Mouse (Mus musculus) spleen, adult 2 months (tissue): ENCODE results near the gene Xkr7. TPM values are rescaled to one million over a fixed set of nuclear protein-coding genes. Genes with fewer than 3 reads are reported as not detected.

Experiments
- DNase-seq, 2 experiments: peaks; one replicate each; pipeline versions ENCODE4 v3.0.0 to v3.0.0-alpha.2; 2012 to 2021; ENCODE audit warnings: low spot score in 2 of 2, low read depth in 1 of 2
- H3K27ac ChIP-seq: fragments of 200-500 bp; 2 replicates; pipeline ENCODE4 v1.5.1; 2012; ENCODE audit warnings: low read length, inconsistent platforms; ENCODE audit not compliant: insufficient read depth
- H3K27me3 ChIP-seq: fragments of 200-500 bp; 2 replicates; pipeline ENCODE4 v1.6.1; 2012; ENCODE audit warnings: mild to moderate bottlenecking, moderate library complexity, low read length, inconsistent platforms; ENCODE audit not compliant: control insufficient read depth, insufficient read depth
- H3K36me3 ChIP-seq: fragments of 200-500 bp; 2 replicates; pipeline ENCODE4 v1.6.1; 2012; ENCODE audit warnings: mild to moderate bottlenecking, low read length, inconsistent platforms; ENCODE audit not compliant: control insufficient read depth, insufficient read depth
- H3K4me1 ChIP-seq: fragments of 200-500 bp; 2 replicates; pipeline ENCODE4 v1.6.1; 2011; ENCODE audit warnings: inconsistent platforms; ENCODE audit not compliant: control insufficient read depth, insufficient read depth, insufficient read length
- H3K4me3 ChIP-seq: fragments of 200-500 bp; 2 replicates; pipeline ENCODE4 v1.5.1; 2011; ENCODE audit warnings: mild to moderate bottlenecking, inconsistent platforms; ENCODE audit not compliant: insufficient read depth, insufficient read length; ENCODE audit errors: extremely low read depth
- CTCF ChIP-seq: fragments of 200-500 bp; IDR thresholded peaks from 2 replicates; pipeline ENCODE4 v1.5.1; 2011; ENCODE audit warnings: mild to moderate bottlenecking, inconsistent platforms; ENCODE audit not compliant: insufficient read depth, insufficient read length, insufficient replicate concordance; ENCODE audit errors: extremely low read depth
- POLR2A ChIP-seq: fragments of 200-500 bp; IDR thresholded peaks from 2 replicates; pipeline ENCODE4 v1.6.1; 2011; ENCODE audit warnings: low read depth, low read length, inconsistent platforms
- WGBS: fragments of 180-500 bp; shearing (Covaris S2); methylation state at CpG from one replicate; pipeline ENCODE4 v1.1.7; 2018; 5-methylcytosine and 5-hydroxymethylcytosine counted together
- polyA plus RNA-seq: library from polyadenylated mRNA; depleted of rRNA; stranded (reverse); fragments of >200 nt; gene quantifications from 2 replicates; pipeline ENCODE4 v1.2.3, GENCODE M21; 2012

The Xkr7 gene
- polyA plus RNA-seq, 1 experiment, result not detected

DNA sequence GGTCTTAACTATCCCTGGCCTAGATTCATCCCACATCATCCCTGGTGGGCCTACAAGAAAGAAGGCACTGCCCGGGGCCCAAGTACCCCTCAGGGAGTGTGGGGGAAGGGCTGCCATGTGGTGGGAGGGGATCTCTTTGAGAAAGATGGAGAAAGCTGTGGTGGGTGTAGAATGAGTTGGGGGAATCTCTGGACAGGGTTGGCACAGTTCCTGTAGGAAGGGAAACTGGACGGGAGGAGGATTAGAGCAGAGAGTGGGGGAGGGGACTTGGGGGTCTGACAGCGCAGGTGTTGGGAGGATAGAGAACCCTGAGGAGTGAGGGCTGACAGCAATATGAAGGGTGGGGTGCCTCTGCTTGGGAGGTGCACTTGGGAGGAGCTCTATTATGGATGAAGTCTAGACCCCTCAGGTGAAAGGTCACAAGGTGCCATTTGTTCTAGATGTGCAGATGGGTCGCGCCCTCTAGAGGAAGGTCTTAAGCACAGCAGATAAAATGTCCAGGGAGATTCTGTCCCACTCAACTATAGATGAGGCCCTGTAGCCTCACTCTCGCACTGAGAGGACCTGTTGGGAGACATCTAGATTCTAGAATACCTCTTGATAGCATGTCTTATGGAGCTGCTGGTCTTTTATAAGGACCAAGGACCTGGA is 23.7 kb downstream of the Xkr7 start:
- H3K4me3 ChIP-seq, result no peak overlapping the region
- TF ChIP-seq CTCF, result 0 out of 2 replicates have a peak, but pooled peaks have one; percentile 3
- TF ChIP-seq POLR2A, result no peak
- no peak overlapping the region for H3K27ac ChIP-seq
- DNase-seq, result no peak
- 74% methylated on average over 6 of the region's 6 CpGs for WGBS
- no peaks in the 10 kb centered on the region for H3K27me3 ChIP-seq
- H3K4me1 ChIP-seq, result 0 out of 2 replicates have a peak, but pooled peaks cover 5% of the 10 kb centered on the region
- no peaks in the 10 kb centered on the region for H3K36me3 ChIP-seq

DNA sequence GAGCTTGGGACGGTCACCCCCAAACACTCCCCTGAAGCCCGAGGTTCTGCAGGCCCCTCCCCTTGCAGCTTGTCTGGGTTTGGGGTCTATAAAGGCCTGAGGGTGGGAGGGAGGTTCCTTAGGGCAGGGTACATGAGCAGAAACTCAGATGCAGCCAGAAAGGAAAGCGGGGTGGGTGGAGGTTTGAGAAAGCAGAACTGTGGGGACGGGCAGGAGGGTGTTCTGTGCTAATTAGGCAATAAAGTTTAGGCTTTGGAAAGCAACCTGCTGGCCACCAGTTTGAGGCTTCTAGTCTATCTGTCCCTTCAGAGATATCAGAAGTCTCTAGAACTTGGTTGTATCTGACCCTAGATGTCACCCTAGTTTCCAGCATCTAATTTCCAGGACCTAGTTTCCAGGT is 26.7 kb downstream of the Xkr7 start:
- no peak overlapping the region for H3K27ac ChIP-seq
- H3K4me3 ChIP-seq, result no peak overlapping the region
- no peak for DNase-seq
- H3K27me3 ChIP-seq, result no peaks in the 10 kb centered on the region
- no peaks in the 10 kb centered on the region for H3K36me3 ChIP-seq
- no peak for TF ChIP-seq POLR2A
- TF ChIP-seq CTCF, result no peak
- H3K4me1 ChIP-seq, result no peaks in the 10 kb centered on the region
- WGBS, result 43% methylated on average over 4 of the region's 4 CpGs

DNA sequence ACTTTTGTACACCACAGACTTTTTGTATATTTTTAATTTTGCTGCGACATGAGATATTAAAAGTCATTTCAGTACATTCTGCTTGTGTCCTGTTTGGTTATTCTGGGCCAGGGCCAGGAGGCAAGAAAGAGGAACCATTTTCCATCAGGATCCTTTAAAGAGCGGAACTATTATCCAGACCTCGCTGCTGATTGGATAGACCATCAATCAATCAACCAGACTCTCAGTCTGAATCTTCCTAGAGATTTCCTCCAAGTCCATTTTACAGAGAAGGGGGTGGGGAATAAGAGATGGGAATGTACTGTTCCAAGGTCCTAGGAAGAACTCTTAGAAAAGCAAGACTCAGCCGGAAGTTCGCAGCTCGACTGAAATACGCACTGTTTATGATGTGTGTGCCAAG is 28.6 kb downstream of the Xkr7 start:
- TF ChIP-seq CTCF (no peak), POLR2A (no peak)
- WGBS, result 91% methylated on average over 7 of the region's 7 CpGs
- H3K27me3 ChIP-seq, result no peaks in the 10 kb centered on the region
- no peak for DNase-seq
- H3K4me1 ChIP-seq, result no peaks in the 10 kb centered on the region
- no peaks in the 10 kb centered on the region for H3K36me3 ChIP-seq
- H3K27ac ChIP-seq, result no peak overlapping the region
- no peak overlapping the region for H3K4me3 ChIP-seq

DNA sequence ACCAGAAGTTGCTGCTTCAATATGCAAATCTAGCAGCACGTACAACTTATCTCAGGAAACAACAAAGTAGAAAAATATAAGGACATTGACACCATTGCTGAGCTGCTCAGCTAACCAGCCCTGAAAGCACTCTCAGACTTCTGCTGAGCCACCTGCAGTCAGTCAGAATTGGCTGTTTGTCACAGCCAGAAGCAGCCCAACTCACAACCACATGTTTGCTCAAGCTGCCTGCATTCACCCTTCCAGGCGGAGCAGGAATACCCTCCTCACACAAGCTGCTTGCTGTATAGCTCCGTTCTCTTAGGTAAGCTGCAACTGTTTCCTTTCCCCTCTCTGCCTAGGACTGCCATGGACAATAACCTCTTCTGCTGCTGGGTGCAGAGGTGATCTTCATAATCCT is 31.7 kb downstream of the Xkr7 start:
- DNase-seq, result no peak
- no peak overlapping the region for H3K4me3 ChIP-seq
- 70% methylated on average over 3 of the region's 3 CpGs for WGBS
- H3K27ac ChIP-seq, result no peak overlapping the region
- TF ChIP-seq CTCF, result no peak
- no peaks in the 10 kb centered on the region for H3K27me3 ChIP-seq
- H3K4me1 ChIP-seq, result no peaks in the 10 kb centered on the region
- H3K36me3 ChIP-seq, result no peaks in the 10 kb centered on the region

DNA sequence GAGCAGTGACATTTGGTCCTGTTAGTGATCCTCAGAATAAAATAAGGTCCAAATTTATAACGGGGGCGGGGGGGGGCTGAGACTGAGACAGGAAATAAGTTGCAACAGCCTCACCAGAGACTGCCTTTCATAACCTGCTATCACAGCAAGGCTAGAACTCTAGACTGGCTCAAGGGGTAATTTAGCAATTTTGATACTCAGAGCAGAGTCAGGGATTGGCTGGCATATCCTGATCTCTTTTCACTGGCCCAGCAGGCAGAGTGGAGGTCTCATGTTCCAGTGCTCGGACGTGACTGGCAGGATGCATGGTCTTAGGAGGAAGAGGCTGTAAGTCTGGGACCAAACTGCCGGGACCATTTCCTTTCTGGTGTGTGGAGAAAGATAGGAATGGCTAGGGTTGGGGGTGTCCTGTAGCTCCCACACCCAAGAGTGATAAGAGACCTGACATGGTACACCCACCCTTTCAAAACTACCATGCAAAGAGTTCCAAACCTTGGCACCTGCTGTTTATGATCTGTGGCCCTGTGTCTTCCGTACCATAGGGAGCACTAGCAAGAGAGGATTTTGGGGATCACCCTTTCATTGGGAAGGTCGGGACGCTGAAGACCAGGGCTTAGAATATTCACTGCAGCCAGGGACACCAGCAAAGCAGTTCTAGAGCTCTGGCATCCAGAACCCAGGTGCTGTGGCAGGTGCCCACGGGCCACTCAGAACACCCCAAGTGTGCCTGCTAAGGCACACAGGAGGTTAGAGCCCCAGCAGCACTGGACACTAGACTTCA is 32.7 kb downstream of the Xkr7 start:
- Histone ChIP-seq H3K36me3 (no peaks in the 10 kb centered on the region), H3K27ac (no peak overlapping the region)
- WGBS, result 66% methylated on average over 9 of the region's 9 CpGs

DNA sequence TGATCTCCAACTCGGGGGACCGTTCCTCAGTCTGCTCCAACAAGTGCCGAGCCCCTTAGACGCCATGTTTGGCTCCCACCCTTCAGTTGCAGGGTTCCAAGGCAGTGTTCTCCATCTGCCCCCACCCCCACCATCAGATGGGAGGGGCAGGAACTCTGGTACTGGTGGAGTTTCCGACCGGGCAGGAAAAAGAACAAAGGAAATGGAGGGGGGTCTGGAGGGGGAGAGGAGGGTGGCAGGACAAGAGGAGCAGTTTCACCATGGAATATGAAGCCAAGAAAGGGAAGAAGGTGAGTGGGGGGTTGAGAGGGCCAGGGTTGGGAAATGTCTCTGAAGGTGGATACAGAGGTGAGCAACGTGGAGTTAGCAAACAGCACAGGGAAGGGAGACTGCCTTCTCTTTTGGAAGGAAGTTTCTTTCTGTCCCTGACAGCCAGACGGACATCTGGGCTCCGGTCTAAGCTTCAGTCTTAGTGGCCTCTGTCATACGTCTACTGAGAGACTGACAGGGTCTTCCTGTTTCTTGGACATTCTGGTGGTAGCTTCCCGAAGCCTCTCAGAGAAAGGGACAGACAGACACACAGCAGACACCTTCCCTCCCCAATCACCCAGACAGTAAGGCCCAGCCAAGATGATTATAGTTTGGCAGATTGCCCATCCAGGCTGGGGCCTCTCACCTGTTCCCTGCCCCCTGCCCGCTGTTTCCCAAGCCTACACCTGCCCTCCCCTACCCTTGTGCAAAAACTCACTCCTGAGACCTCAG is 34.3 kb downstream of the Xkr7 start, which contains the start of gene Ccm2l:
TSS of gene Ccm2l (plus strand) at position 209 of the 762 bp plus-strand sequence.
- Histone ChIP-seq H3K27me3 (no peaks in the 10 kb centered on the region), H3K4me1 (no peaks in the 10 kb centered on the region), H3K36me3 (no peaks in the 10 kb centered on the region), H3K4me3 (peak within 1 kb of the TSS; percentile 5; the same call in 1 of the 2 replicates), H3K27ac (peak within 1 kb of the TSS; percentile 40; the same call in 1 of the 2 replicates)
- WGBS, result 29% methylated on average over 12 of the region's 12 CpGs
- TF ChIP-seq CTCF (no peak), POLR2A (no peak)
- DNase-seq, result no peak

More for the DNA sequence above, 32.7 kb downstream of the Xkr7 start:
- TF ChIP-seq CTCF (no peak), POLR2A (no peak)
- no peak for DNase-seq
- Histone ChIP-seq H3K4me1 (no peaks in the 10 kb centered on the region), H3K4me3 (no peak overlapping the region), H3K27me3 (no peaks in the 10 kb centered on the region)

DNA sequence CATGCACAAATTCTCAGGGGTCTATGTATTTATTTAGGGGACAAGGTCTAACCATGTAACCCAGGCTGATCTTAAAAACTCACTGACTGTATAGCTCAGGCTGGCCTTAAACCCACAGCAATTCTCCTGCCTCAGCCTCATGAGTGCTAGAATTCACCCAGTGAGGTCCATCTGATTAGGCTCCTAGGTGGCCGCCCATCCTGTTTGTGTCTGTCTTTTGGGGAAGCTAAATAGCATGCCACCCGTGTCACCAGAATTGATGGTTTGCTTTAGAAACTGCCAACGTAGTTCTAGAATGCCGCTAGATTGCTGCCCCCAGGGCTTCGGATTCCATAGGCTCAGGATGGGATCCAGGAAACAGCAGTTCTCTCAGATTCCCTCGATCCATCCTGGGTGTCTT is 35.3 kb downstream of the Xkr7 start:
- no peak for DNase-seq
- H3K36me3 ChIP-seq, result no peaks in the 10 kb centered on the region
- H3K27me3 ChIP-seq, result no peaks in the 10 kb centered on the region
- H3K4me1 ChIP-seq, result no peaks in the 10 kb centered on the region
- H3K27ac ChIP-seq, result no peak overlapping the region
- TF ChIP-seq CTCF (no peak), POLR2A (no peak)
- H3K4me3 ChIP-seq, result no peak overlapping the region
- 78% methylated on average over 6 of the region's 6 CpGs for WGBS
